Mouse (Mus musculus): Measurements from ENCODE around the gene Tmco5b. TPM values are rescaled to one million over a fixed set of nuclear protein-coding genes. Genes with fewer than 3 reads are reported as not detected.

Tmco5b gene
- polyA plus RNA-seq (2012; rRNA removed) = 0.11 and 0.21 TPM in 2 replicates

DNA sequence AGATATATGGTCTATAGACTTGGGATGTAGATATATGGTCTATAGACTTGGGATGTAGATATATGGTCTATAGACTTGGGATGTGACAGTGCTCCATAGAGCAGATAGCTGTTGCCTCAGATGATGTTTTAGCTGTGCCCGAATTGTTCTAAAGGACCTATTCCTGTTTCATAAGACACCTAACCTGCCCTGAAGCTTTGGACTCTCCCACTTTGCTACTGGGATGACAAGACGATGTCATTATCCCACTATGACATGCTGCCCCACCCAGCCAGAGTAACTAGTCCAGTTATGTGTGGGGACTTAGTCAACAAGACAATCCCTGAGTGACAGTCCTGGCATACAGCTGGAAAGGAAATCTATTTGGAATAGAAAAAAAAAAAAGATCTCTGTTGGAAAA is at the start of gene Tmco5b:
TSS of gene Tmco5b (plus strand) at position 301 of the 400 bp plus-strand sequence.
- H3K4me3 ChIP-seq (replicated peaks; ENCODE audit: insufficient read depth, low read depth, low read length) = no peak within 1 kb of the TSS
- WGBS = 88% methylated on average over 2 of the region's 2 CpGs
- no peaks in the 10 kb centered on the region for H3K27me3 ChIP-seq (ENCODE audit: control insufficient read depth, insufficient read depth, low read length)
- no peak within 1 kb of the TSS for H3K27ac ChIP-seq (ENCODE audit: insufficient read depth, low read length)
- no peaks in the 10 kb centered on the region for H3K4me1 ChIP-seq (ENCODE audit: control insufficient read depth, insufficient read depth, low read length)
- TF ChIP-seq CTCF (IDR thresholded peaks at IDR 0.05; ENCODE audit: borderline replicate concordance, insufficient read depth, low read depth, low read length) (no peak), POLR2A (IDR thresholded peaks at IDR 0.05; ENCODE audit: borderline replicate concordance, insufficient read depth, low read length) (no peak)
- DNase-seq = no peak

DNA sequence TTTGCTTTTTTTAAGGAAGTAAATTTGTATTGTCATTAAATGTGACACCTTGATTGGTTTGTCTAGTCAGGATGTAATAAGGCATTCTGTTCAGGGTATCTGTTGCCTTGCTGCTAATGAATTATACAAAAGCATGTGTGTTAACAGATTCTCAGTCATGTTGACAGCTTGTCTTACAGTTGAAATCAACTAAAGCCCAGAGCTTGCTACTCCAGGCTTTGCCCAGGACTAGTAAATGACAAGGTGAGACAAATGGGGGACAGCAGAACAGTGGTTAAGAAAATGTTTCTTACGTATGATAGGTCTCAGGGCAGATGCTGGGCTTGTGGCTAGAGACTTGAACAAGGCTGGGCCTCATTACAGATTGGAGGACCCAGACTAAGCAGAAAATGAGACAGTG is 48.5 kb upstream of the Tmco5b start:
- Histone ChIP-seq H3K27ac (ENCODE audit: insufficient read depth, low read length) (no peak overlapping the region), H3K4me1 (ENCODE audit: control insufficient read depth, insufficient read depth, low read length) (no peaks in the 10 kb centered on the region), H3K4me3 (replicated peaks; ENCODE audit: insufficient read depth, low read depth, low read length) (no peak overlapping the region), H3K27me3 (ENCODE audit: control insufficient read depth, insufficient read depth, low read length) (no peaks in the 10 kb centered on the region)
- no peak for DNase-seq
- no peak for TF ChIP-seq POLR2A (IDR thresholded peaks at IDR 0.05; ENCODE audit: borderline replicate concordance, insufficient read depth, low read length)
- TF ChIP-seq CTCF (IDR thresholded peaks at IDR 0.05; ENCODE audit: borderline replicate concordance, insufficient read depth, low read depth, low read length) = no peak
- 92% methylated on average over 1 of the region's 1 CpGs for WGBS

DNA sequence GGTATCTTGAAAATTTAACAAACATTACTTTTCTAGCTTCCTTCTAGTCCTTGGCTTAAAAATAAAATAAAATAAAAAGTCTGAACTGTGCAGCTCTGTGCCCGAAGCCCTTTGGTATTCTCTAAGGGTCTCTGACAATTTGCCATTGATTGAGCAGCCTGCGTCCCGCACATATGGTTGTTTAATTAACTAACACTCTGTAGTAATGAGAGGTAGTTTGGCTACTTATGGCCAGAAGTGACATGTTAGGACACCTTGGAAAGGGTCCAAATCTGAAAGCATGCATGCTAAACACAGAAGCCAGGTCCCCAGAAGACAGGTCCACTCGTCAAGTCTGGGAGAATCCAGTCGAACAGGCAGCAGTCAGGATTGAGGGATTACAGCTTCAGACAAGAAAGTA is 46.7 kb upstream of the Tmco5b start:
- no peak overlapping the region for H3K4me3 ChIP-seq (replicated peaks; ENCODE audit: insufficient read depth, low read depth, low read length)
- no peaks in the 10 kb centered on the region for H3K27me3 ChIP-seq (ENCODE audit: control insufficient read depth, insufficient read depth, low read length)
- no peak overlapping the region for H3K27ac ChIP-seq (ENCODE audit: insufficient read depth, low read length)
- 44% methylated on average over 5 of the region's 5 CpGs for WGBS
- no peaks in the 10 kb centered on the region for H3K4me1 ChIP-seq (ENCODE audit: control insufficient read depth, insufficient read depth, low read length)
- TF ChIP-seq CTCF (IDR thresholded peaks at IDR 0.05; ENCODE audit: borderline replicate concordance, insufficient read depth, low read depth, low read length) (no peak), POLR2A (IDR thresholded peaks at IDR 0.05; ENCODE audit: borderline replicate concordance, insufficient read depth, low read length) (no peak)
- no peak for DNase-seq

DNA sequence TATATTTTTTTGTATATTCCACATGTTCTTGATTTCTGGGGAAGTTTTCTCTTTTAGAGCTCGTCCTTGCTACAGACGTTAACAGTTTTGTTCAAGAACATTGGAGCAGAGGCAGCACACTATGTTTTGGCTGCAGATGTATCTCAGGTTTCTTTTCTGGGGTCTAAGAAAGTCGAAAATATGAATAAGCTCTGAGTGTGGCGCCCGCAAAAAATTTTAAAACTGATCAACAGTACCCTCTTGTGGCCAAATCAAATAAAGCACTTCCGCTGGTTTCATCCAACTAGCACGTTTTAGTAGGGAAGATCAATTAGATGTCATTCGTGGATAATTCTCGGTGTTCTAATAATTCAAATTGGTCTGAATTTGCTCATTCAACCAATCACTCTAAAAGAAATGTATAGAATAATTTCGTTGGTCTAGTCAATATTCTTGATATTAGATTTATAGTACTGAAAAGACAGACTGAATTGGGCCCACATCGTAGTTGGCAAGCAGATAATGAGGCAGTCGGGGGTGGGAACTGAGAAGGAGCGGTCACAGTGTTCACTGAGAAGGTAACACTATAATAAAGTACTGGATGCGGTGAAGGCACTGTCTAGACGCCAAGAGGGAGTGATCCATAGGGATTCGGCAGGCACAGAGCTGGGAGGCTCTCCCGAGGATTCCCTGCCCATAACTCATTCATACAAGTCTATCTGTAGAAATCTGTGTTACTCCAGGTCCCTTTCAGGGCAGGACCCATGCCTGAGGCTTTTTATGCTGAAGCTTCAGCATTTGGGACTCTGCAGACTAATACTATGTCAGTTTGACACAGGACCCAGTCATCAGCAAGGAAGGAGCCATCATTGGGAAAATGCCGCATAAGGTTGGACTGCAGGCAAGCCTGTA is 17.1 kb downstream of the Tmco5b start:
- Histone ChIP-seq H3K4me3 (replicated peaks; ENCODE audit: insufficient read depth, low read depth, low read length) (no peak overlapping the region), H3K4me1 (ENCODE audit: control insufficient read depth, insufficient read depth, low read length) (no peaks in the 10 kb centered on the region), H3K27me3 (ENCODE audit: control insufficient read depth, insufficient read depth, low read length) (no peaks in the 10 kb centered on the region), H3K27ac (ENCODE audit: insufficient read depth, low read length) (no peak overlapping the region)
- DNase-seq = peak in 1 of 2 experiments; percentile 20
- 33% methylated on average over 18 of the region's 18 CpGs for WGBS
- TF ChIP-seq POLR2A (IDR thresholded peaks at IDR 0.05; ENCODE audit: borderline replicate concordance, insufficient read depth, low read length) = no peak
- TF ChIP-seq CTCF (IDR thresholded peaks at IDR 0.05; ENCODE audit: borderline replicate concordance, insufficient read depth, low read depth, low read length) = peak; percentile 23; the same call in 1 of the 2 replicates

DNA sequence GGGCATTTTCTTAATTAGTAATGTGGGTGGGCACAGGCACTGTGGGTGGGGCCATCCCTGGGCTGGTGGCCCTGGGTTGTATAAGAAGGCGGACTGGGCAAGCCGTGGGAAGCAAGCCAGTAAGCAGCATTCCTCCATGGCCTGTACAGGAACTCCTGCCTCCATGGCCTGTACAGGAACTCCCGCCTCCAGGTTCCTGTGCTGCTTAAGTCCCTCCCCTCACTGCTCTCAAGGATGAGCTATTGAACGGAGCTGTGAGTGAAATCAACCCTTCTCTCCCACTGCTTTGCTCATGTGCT is 17.7 kb downstream of the Tmco5b start:
- Histone ChIP-seq H3K27ac (ENCODE audit: insufficient read depth, low read length) (no peak overlapping the region), H3K4me1 (ENCODE audit: control insufficient read depth, insufficient read depth, low read length) (no peaks in the 10 kb centered on the region), H3K4me3 (replicated peaks; ENCODE audit: insufficient read depth, low read depth, low read length) (no peak overlapping the region), H3K27me3 (ENCODE audit: control insufficient read depth, insufficient read depth, low read length) (no peaks in the 10 kb centered on the region)
- no peak for DNase-seq
- TF ChIP-seq CTCF (IDR thresholded peaks at IDR 0.05; ENCODE audit: borderline replicate concordance, insufficient read depth, low read depth, low read length) = no peak
- no peak for TF ChIP-seq POLR2A (IDR thresholded peaks at IDR 0.05; ENCODE audit: borderline replicate concordance, insufficient read depth, low read length)
- WGBS = 73% methylated on average over 4 of the region's 4 CpGs

DNA sequence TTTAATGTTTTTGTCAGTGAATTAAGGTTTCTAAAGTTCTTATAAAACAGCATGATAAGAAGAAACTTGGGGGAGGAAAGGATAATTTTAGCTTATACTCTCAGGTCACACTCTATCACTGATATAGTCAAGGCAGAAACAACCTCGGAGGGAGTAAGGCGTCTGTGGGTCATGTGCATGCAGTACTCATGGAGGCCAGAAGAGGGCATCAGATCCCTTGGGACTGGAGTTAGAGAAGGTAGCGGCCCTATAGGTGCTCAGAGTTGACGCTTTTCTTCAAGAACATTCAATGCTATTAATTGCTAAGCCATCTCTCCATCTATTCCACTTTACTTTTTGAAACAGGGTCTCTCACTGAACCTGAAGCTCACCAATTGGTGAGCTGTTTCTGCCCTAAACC is 19.8 kb downstream of the Tmco5b start:
- DNase-seq = peak; percentile 70 to 82
- WGBS = 10% methylated on average over 4 of the region's 4 CpGs
- Histone ChIP-seq H3K27ac (ENCODE audit: insufficient read depth, low read length) (no peak overlapping the region), H3K4me3 (replicated peaks; ENCODE audit: insufficient read depth, low read depth, low read length) (no peak overlapping the region), H3K27me3 (ENCODE audit: control insufficient read depth, insufficient read depth, low read length) (no peaks in the 10 kb centered on the region), H3K4me1 (ENCODE audit: control insufficient read depth, insufficient read depth, low read length) (no peaks in the 10 kb centered on the region)
- no peak for TF ChIP-seq POLR2A (IDR thresholded peaks at IDR 0.05; ENCODE audit: borderline replicate concordance, insufficient read depth, low read length)
- TF ChIP-seq CTCF (IDR thresholded peaks at IDR 0.05; ENCODE audit: borderline replicate concordance, insufficient read depth, low read depth, low read length) = peak; percentile 94

DNA sequence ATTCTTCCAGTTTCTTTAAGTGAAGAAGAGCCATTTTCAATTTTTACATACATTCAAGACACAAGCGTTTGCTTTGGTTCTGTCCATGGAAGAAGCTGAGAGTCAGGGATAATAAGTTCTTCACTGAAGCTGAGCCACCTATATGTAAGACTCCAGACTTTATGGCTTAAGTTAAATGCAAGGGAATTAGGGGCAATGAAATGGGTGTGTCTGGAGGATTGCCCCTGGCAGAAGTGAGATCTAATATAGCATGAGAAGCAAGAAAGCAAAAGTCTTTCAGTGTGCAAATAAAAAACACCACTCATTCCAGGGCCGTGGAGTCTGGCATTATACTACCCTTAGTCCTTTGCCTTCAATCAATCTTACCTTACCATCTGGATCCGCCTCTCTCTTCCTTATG is 25.7 kb downstream of the Tmco5b start:
- no peaks in the 10 kb centered on the region for H3K4me1 ChIP-seq (ENCODE audit: control insufficient read depth, insufficient read depth, low read length)
- WGBS = 89% methylated on average over 3 of the region's 3 CpGs
- no peak overlapping the region for H3K4me3 ChIP-seq (replicated peaks; ENCODE audit: insufficient read depth, low read depth, low read length)
- H3K27ac ChIP-seq (ENCODE audit: insufficient read depth, low read length) = no peak overlapping the region
- DNase-seq = no peak
- no peaks in the 10 kb centered on the region for H3K27me3 ChIP-seq (ENCODE audit: control insufficient read depth, insufficient read depth, low read length)
- TF ChIP-seq POLR2A (IDR thresholded peaks at IDR 0.05; ENCODE audit: borderline replicate concordance, insufficient read depth, low read length) = no peak
- no peak for TF ChIP-seq CTCF (IDR thresholded peaks at IDR 0.05; ENCODE audit: borderline replicate concordance, insufficient read depth, low read depth, low read length)

DNA sequence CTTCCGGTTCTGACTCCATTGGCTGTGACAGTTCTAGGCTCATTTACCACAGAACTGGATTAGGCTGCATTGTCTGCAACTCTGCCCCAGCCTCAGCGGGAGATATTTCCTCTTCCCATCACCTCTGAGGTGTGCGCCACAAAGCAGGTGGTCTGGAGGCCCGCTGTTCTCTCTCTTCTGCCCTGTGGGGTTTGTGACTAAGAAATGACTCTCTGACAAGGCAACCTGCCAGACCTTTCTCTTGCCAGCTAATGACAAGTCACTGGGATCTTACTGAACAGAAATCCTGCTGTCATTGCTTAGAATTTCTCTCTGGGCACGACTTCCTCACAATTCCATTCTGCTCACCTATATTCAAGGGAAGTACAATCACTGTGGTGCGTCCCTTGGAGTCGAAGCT is 37.5 kb downstream of the Tmco5b start:
- H3K27ac ChIP-seq (ENCODE audit: insufficient read depth, low read length) = peak overlapping the region; percentile 18
- 1% methylated on average over 7 of the region's 7 CpGs for WGBS
- H3K4me1 ChIP-seq (ENCODE audit: control insufficient read depth, insufficient read depth, low read length) = peaks cover 7% of the 10 kb centered on the region; the same call in 1 of the 2 replicates
- peak overlapping the region; percentile 5 for H3K4me3 ChIP-seq (replicated peaks; ENCODE audit: insufficient read depth, low read depth, low read length)
- no peak for TF ChIP-seq POLR2A (IDR thresholded peaks at IDR 0.05; ENCODE audit: borderline replicate concordance, insufficient read depth, low read length)
- TF ChIP-seq CTCF (IDR thresholded peaks at IDR 0.05; ENCODE audit: borderline replicate concordance, insufficient read depth, low read depth, low read length) = no peak
- peak; percentile 83 to 88 for DNase-seq
- H3K27me3 ChIP-seq (ENCODE audit: control insufficient read depth, insufficient read depth, low read length) = no peaks in the 10 kb centered on the region

All from cerebellum, adult 2 months (tissue).